Mouse (Mus musculus): ENCODE measurements around the gene Dpm2. TPM values are rescaled to one million over a fixed set of nuclear protein-coding genes. Genes with fewer than 3 reads are reported as not detected.

Dpm2 gene
- polyA plus RNA-seq (2011; ENCODE audit: insufficient read depth, insufficient read length, low read depth, missing spikeins) = 35.1 and 41.7 TPM in 2 replicates

GRCm38 (mm10) chr2:32570698-32571494, at the start of gene Dpm2:
Gene Dpm2 (plus strand): TSS chr2:32570858.
- peak within 1 kb of the TSS; percentile 53 for H3K9ac ChIP-seq (ENCODE audit: low read depth, poor library complexity, severe bottlenecking)
- H3K27me3 ChIP-seq (ENCODE audit: control insufficient read depth, insufficient read depth, low read length, poor library complexity, severe bottlenecking) = no peaks in the 10 kb centered on the region
- TF ChIP-seq POLR2A (IDR thresholded peaks at IDR 0.05; ENCODE audit: insufficient read depth, low read length) = peak; percentile 75
- TF ChIP-seq EP300 (IDR thresholded peaks at IDR 0.05; ENCODE audit: insufficient read depth, low read depth, low read length) = no peak
- TF ChIP-seq CTCF (IDR thresholded peaks at IDR 0.05; ENCODE audit: low read depth, low read length) = no peak
- H3K27ac ChIP-seq (ENCODE audit: insufficient read depth, low read length) = no peak within 1 kb of the TSS
- no peaks in the 10 kb centered on the region for H3K4me1 ChIP-seq (ENCODE audit: control insufficient read depth, insufficient read depth, low read length)
- no peaks in the 10 kb centered on the region for H3K9me3 ChIP-seq (replicated peaks; ENCODE audit: control insufficient read depth, insufficient read depth, low read length, poor library complexity, severe bottlenecking)
- peak within 1 kb of the TSS; percentile 93 for H3K4me3 ChIP-seq (ENCODE audit: low read depth, low read length)
- H3K36me3 ChIP-seq (ENCODE audit: control insufficient read depth, insufficient read depth, low read length, poor library complexity, severe bottlenecking) = peaks cover 3% of the 10 kb centered on the region; the same call in 1 of the 2 replicates

GRCm38 (mm10) chr2:32524536-32525031, 46.1 kb upstream of the Dpm2 start:
- Histone ChIP-seq H3K27me3 (ENCODE audit: control insufficient read depth, insufficient read depth, low read length, poor library complexity, severe bottlenecking) (no peaks in the 10 kb centered on the region), H3K4me1 (ENCODE audit: control insufficient read depth, insufficient read depth, low read length) (peaks cover 2% of the 10 kb centered on the region), H3K9ac (ENCODE audit: low read depth, poor library complexity, severe bottlenecking) (no peak overlapping the region), H3K27ac (ENCODE audit: insufficient read depth, low read length) (no peak overlapping the region), H3K36me3 (ENCODE audit: control insufficient read depth, insufficient read depth, low read length, poor library complexity, severe bottlenecking) (no peaks in the 10 kb centered on the region), H3K9me3 (replicated peaks; ENCODE audit: control insufficient read depth, insufficient read depth, low read length, poor library complexity, severe bottlenecking) (no peaks in the 10 kb centered on the region), H3K4me3 (ENCODE audit: low read depth, low read length) (peak overlapping the region; percentile 25)
- TF ChIP-seq POLR2A (IDR thresholded peaks at IDR 0.05; ENCODE audit: insufficient read depth, low read length) (no peak), CTCF (IDR thresholded peaks at IDR 0.05; ENCODE audit: low read depth, low read length) (no peak), EP300 (IDR thresholded peaks at IDR 0.05; ENCODE audit: insufficient read depth, low read depth, low read length) (no peak)

- TF ChIP-seq CTCF (IDR thresholded peaks at IDR 0.05; ENCODE audit: low read depth, low read length) (no peak), POLR2A (IDR thresholded peaks at IDR 0.05; ENCODE audit: insufficient read depth, low read length) (no peak), EP300 (IDR thresholded peaks at IDR 0.05; ENCODE audit: insufficient read depth, low read depth, low read length) (no peak)
- no peak overlapping the region for H3K27ac ChIP-seq (ENCODE audit: insufficient read depth, low read length)
- H3K4me1 ChIP-seq (ENCODE audit: control insufficient read depth, insufficient read depth, low read length) = peaks cover 2% of the 10 kb centered on the region
- H3K9ac ChIP-seq (ENCODE audit: low read depth, poor library complexity, severe bottlenecking) = no peak overlapping the region
- H3K27me3 ChIP-seq (ENCODE audit: control insufficient read depth, insufficient read depth, low read length, poor library complexity, severe bottlenecking) = no peaks in the 10 kb centered on the region
- H3K36me3 ChIP-seq (ENCODE audit: control insufficient read depth, insufficient read depth, low read length, poor library complexity, severe bottlenecking) = no peaks in the 10 kb centered on the region
- no peak overlapping the region for H3K4me3 ChIP-seq (ENCODE audit: low read depth, low read length)
- H3K9me3 ChIP-seq (replicated peaks; ENCODE audit: control insufficient read depth, insufficient read depth, low read length, poor library complexity, severe bottlenecking) = no peaks in the 10 kb centered on the region
These were observed 44.8 kb upstream of the Dpm2 start for GRCm38 (mm10) chr2:32525816-32526215.

- Histone ChIP-seq H3K9ac (ENCODE audit: low read depth, poor library complexity, severe bottlenecking) (no peak overlapping the region), H3K4me1 (ENCODE audit: control insufficient read depth, insufficient read depth, low read length) (peaks cover 2% of the 10 kb centered on the region), H3K27ac (ENCODE audit: insufficient read depth, low read length) (no peak overlapping the region), H3K9me3 (replicated peaks; ENCODE audit: control insufficient read depth, insufficient read depth, low read length, poor library complexity, severe bottlenecking) (no peaks in the 10 kb centered on the region), H3K27me3 (ENCODE audit: control insufficient read depth, insufficient read depth, low read length, poor library complexity, severe bottlenecking) (no peaks in the 10 kb centered on the region), H3K4me3 (ENCODE audit: low read depth, low read length) (no peak overlapping the region), H3K36me3 (ENCODE audit: control insufficient read depth, insufficient read depth, low read length, poor library complexity, severe bottlenecking) (no peaks in the 10 kb centered on the region)
- TF ChIP-seq CTCF (IDR thresholded peaks at IDR 0.05; ENCODE audit: low read depth, low read length) (no peak), EP300 (IDR thresholded peaks at IDR 0.05; ENCODE audit: insufficient read depth, low read depth, low read length) (no peak)
These were observed 43.1 kb upstream of the Dpm2 start for GRCm38 (mm10) chr2:32527468-32527966.

GRCm38 (mm10) chr2:32528326-32528725, 42.3 kb upstream of the Dpm2 start:
- no peak overlapping the region for H3K27ac ChIP-seq (ENCODE audit: insufficient read depth, low read length)
- no peaks in the 10 kb centered on the region for H3K36me3 ChIP-seq (ENCODE audit: control insufficient read depth, insufficient read depth, low read length, poor library complexity, severe bottlenecking)
- no peaks in the 10 kb centered on the region for H3K9me3 ChIP-seq (replicated peaks; ENCODE audit: control insufficient read depth, insufficient read depth, low read length, poor library complexity, severe bottlenecking)
- no peak overlapping the region for H3K9ac ChIP-seq (ENCODE audit: low read depth, poor library complexity, severe bottlenecking)
- H3K27me3 ChIP-seq (ENCODE audit: control insufficient read depth, insufficient read depth, low read length, poor library complexity, severe bottlenecking) = no peaks in the 10 kb centered on the region
- no peak overlapping the region for H3K4me3 ChIP-seq (ENCODE audit: low read depth, low read length)
- no peak for TF ChIP-seq EP300 (IDR thresholded peaks at IDR 0.05; ENCODE audit: insufficient read depth, low read depth, low read length)
- no peak for TF ChIP-seq CTCF (IDR thresholded peaks at IDR 0.05; ENCODE audit: low read depth, low read length)
- TF ChIP-seq POLR2A (IDR thresholded peaks at IDR 0.05; ENCODE audit: insufficient read depth, low read length) = no peak
- H3K4me1 ChIP-seq (ENCODE audit: control insufficient read depth, insufficient read depth, low read length) = peaks cover 2% of the 10 kb centered on the region

GRCm38 (mm10) chr2:32530479-32530878, 40.2 kb upstream of the Dpm2 start:
- Histone ChIP-seq H3K36me3 (ENCODE audit: control insufficient read depth, insufficient read depth, low read length, poor library complexity, severe bottlenecking) (no peaks in the 10 kb centered on the region), H3K9me3 (replicated peaks; ENCODE audit: control insufficient read depth, insufficient read depth, low read length, poor library complexity, severe bottlenecking) (no peaks in the 10 kb centered on the region), H3K9ac (ENCODE audit: low read depth, poor library complexity, severe bottlenecking) (no peak overlapping the region), H3K4me1 (ENCODE audit: control insufficient read depth, insufficient read depth, low read length) (no peaks in the 10 kb centered on the region), H3K27ac (ENCODE audit: insufficient read depth, low read length) (no peak overlapping the region), H3K4me3 (ENCODE audit: low read depth, low read length) (no peak overlapping the region), H3K27me3 (ENCODE audit: control insufficient read depth, insufficient read depth, low read length, poor library complexity, severe bottlenecking) (no peaks in the 10 kb centered on the region)
- TF ChIP-seq POLR2A (IDR thresholded peaks at IDR 0.05; ENCODE audit: insufficient read depth, low read length) = no peak

Measured in ES-Bruce4 (cell line).